Mouse (Mus musculus): Measurements from ENCODE around the gene Xrcc4. TPM values are rescaled to one million over a fixed set of nuclear protein-coding genes. Genes with fewer than 3 reads are reported as not detected.

Xrcc4 gene
- total RNA-seq, 1 experiment = 11.5 TPM

DNA sequence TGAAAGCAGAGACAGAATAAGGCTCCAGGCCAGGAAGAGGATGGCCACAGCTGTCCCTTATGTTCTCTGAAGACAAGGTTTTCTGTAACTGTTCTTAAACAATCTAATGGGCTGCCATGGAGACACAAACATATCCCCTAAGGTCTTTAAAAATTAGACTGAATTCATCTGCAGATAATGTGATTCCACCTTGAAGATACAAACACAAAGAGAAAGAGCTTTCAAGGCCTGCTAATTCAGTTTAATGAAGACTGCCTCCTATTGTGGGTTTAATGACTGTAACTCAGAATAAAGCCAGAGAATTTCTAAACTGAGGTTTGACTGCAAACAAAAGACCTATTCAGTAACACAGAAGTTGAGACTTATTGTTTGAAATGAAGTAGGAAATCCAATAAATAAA, 91.9 kb downstream of the Xrcc4 start:
- in situ Hi-C loops (cut with MboI; ENCODE audit: low sequenced_read_pairs in 2 of 2, unreplicated experiment in 2 of 2) = no loop called here
- no peaks in the 10 kb centered on the region for H3K36me3 ChIP-seq (ENCODE audit: control insufficient read depth, insufficient read depth, low read length, poor library complexity, severe bottlenecking)
- no peaks in the 10 kb centered on the region for H3K4me1 ChIP-seq (ENCODE audit: control insufficient read depth in 2 of 2, insufficient read depth in 2 of 2, low read length in 2 of 2, poor library complexity in 1 of 2)
- no peak overlapping the region for H3K4me3 ChIP-seq (ENCODE audit: insufficient read depth in 1 of 2, low read depth in 1 of 2, low read length in 2 of 2, poor library complexity in 1 of 2, severe bottlenecking in 1 of 2)
- no peaks in the 10 kb centered on the region for H3K9me3 ChIP-seq (ENCODE audit: control insufficient read depth, insufficient read depth, low read depth, low read length)
- DNase-seq (ENCODE audit: low read depth, low spot score) = no peak
- H3K27ac ChIP-seq (ENCODE audit: insufficient read depth, low read depth, low read length, poor library complexity, severe bottlenecking) = no peak overlapping the region
- TF ChIP-seq MAFK (IDR thresholded peaks at IDR 0.05; ENCODE audit: insufficient read depth, low read depth, low read length) (no peak), HCFC1 (IDR thresholded peaks at IDR 0.05; ENCODE audit: borderline replicate concordance, insufficient read depth, low read length) (no peak), ZC3H11A (IDR thresholded peaks at IDR 0.05; ENCODE audit: borderline replicate concordance, low read depth, low read length) (no peak), ZNF384 (IDR thresholded peaks at IDR 0.05; ENCODE audit: low read depth, low read length) (no peak), CHD2 (IDR thresholded peaks at IDR 0.05; ENCODE audit: low read depth, low read length) (no peak)
- H3K9ac ChIP-seq (ENCODE audit: insufficient read depth, low read depth, low read length, poor library complexity, severe bottlenecking) = no peak overlapping the region

GRCm38 (mm10) chr13:89986087-89986486, 103.3 kb downstream of the Xrcc4 start:
- in situ Hi-C loops (cut with MboI; ENCODE audit: low sequenced_read_pairs in 2 of 2, unreplicated experiment in 2 of 2) = no loop called here
- H3K9ac ChIP-seq (ENCODE audit: insufficient read depth, low read depth, low read length, poor library complexity, severe bottlenecking) = no peak overlapping the region
- DNase-seq (ENCODE audit: low read depth, low spot score) = no peak

GRCm38 (mm10) chr13:89970940-89971339, 118.5 kb downstream of the Xrcc4 start:
- no peak for TF ChIP-seq ZC3H11A (IDR thresholded peaks at IDR 0.05; ENCODE audit: borderline replicate concordance, low read depth, low read length)
- TF ChIP-seq ZNF384 (IDR thresholded peaks at IDR 0.05; ENCODE audit: low read depth, low read length) = no peak
- TF ChIP-seq HCFC1 (IDR thresholded peaks at IDR 0.05; ENCODE audit: borderline replicate concordance, insufficient read depth, low read length) = no peak
- no peak for TF ChIP-seq MAFK (IDR thresholded peaks at IDR 0.05; ENCODE audit: insufficient read depth, low read depth, low read length)
- TF ChIP-seq CHD2 (IDR thresholded peaks at IDR 0.05; ENCODE audit: low read depth, low read length) = no peak
- H3K9ac ChIP-seq (ENCODE audit: insufficient read depth, low read depth, low read length, poor library complexity, severe bottlenecking) = no peak overlapping the region
- peaks cover 9% of the 10 kb centered on the region; the same call in 1 of the 2 replicates for H3K9me3 ChIP-seq (ENCODE audit: control insufficient read depth, insufficient read depth, low read depth, low read length)
- no peaks in the 10 kb centered on the region for H3K4me1 ChIP-seq (ENCODE audit: control insufficient read depth in 2 of 2, insufficient read depth in 2 of 2, low read length in 2 of 2, poor library complexity in 1 of 2)
- no peak overlapping the region for H3K27ac ChIP-seq (ENCODE audit: insufficient read depth, low read depth, low read length, poor library complexity, severe bottlenecking)
- H3K36me3 ChIP-seq (ENCODE audit: control insufficient read depth, insufficient read depth, low read length, poor library complexity, severe bottlenecking) = no peaks in the 10 kb centered on the region
- H3K4me3 ChIP-seq (ENCODE audit: insufficient read depth in 1 of 2, low read depth in 1 of 2, low read length in 2 of 2, poor library complexity in 1 of 2, severe bottlenecking in 1 of 2) = no peak overlapping the region
- in situ Hi-C loops (cut with MboI; ENCODE audit: low sequenced_read_pairs in 2 of 2, unreplicated experiment in 2 of 2) = no loop called here
- DNase-seq (ENCODE audit: low read depth, low spot score) = no peak

More at GRCm38 (mm10) chr13:89986087-89986486, 103.3 kb downstream of the Xrcc4 start:
- no peaks in the 10 kb centered on the region; the same call in 1 of the 2 replicates for H3K36me3 ChIP-seq (ENCODE audit: control insufficient read depth, insufficient read depth, low read length, poor library complexity, severe bottlenecking)
- H3K9me3 ChIP-seq (ENCODE audit: control insufficient read depth, insufficient read depth, low read depth, low read length) = no peaks in the 10 kb centered on the region
- no peaks in the 10 kb centered on the region for H3K4me1 ChIP-seq (ENCODE audit: control insufficient read depth in 2 of 2, insufficient read depth in 2 of 2, low read length in 2 of 2, poor library complexity in 1 of 2)
- TF ChIP-seq HCFC1 (IDR thresholded peaks at IDR 0.05; ENCODE audit: borderline replicate concordance, insufficient read depth, low read length) = no peak
- no peak for TF ChIP-seq MAFK (IDR thresholded peaks at IDR 0.05; ENCODE audit: insufficient read depth, low read depth, low read length)
- TF ChIP-seq ZNF384 (IDR thresholded peaks at IDR 0.05; ENCODE audit: low read depth, low read length) = no peak
- TF ChIP-seq ZC3H11A (IDR thresholded peaks at IDR 0.05; ENCODE audit: borderline replicate concordance, low read depth, low read length) = no peak
- TF ChIP-seq CHD2 (IDR thresholded peaks at IDR 0.05; ENCODE audit: low read depth, low read length) = no peak
- no peak overlapping the region for H3K27ac ChIP-seq (ENCODE audit: insufficient read depth, low read depth, low read length, poor library complexity, severe bottlenecking)
- H3K4me3 ChIP-seq (ENCODE audit: insufficient read depth in 1 of 2, low read depth in 1 of 2, low read length in 2 of 2, poor library complexity in 1 of 2, severe bottlenecking in 1 of 2) = no peak overlapping the region

- no peaks in the 10 kb centered on the region for H3K36me3 ChIP-seq (ENCODE audit: control insufficient read depth, insufficient read depth, low read length, poor library complexity, severe bottlenecking)
- H3K4me1 ChIP-seq (ENCODE audit: control insufficient read depth in 2 of 2, insufficient read depth in 2 of 2, low read length in 2 of 2, poor library complexity in 1 of 2) = no peaks in the 10 kb centered on the region
- H3K9me3 ChIP-seq (ENCODE audit: control insufficient read depth, insufficient read depth, low read depth, low read length) = peaks cover 9% of the 10 kb centered on the region; the same call in 1 of the 2 replicates
- H3K9ac ChIP-seq (ENCODE audit: insufficient read depth, low read depth, low read length, poor library complexity, severe bottlenecking) = no peak overlapping the region
- no peak overlapping the region for H3K4me3 ChIP-seq (ENCODE audit: insufficient read depth in 1 of 2, low read depth in 1 of 2, low read length in 2 of 2, poor library complexity in 1 of 2, severe bottlenecking in 1 of 2)
- H3K27ac ChIP-seq (ENCODE audit: insufficient read depth, low read depth, low read length, poor library complexity, severe bottlenecking) = no peak overlapping the region
- DNase-seq (ENCODE audit: low read depth, low spot score) = no peak
- in situ Hi-C loops (cut with MboI; ENCODE audit: low sequenced_read_pairs in 2 of 2, unreplicated experiment in 2 of 2) = no loop called here
- TF ChIP-seq CHD2 (IDR thresholded peaks at IDR 0.05; ENCODE audit: low read depth, low read length) (no peak), ZNF384 (IDR thresholded peaks at IDR 0.05; ENCODE audit: low read depth, low read length) (no peak), HCFC1 (IDR thresholded peaks at IDR 0.05; ENCODE audit: borderline replicate concordance, insufficient read depth, low read length) (no peak), MAFK (IDR thresholded peaks at IDR 0.05; ENCODE audit: insufficient read depth, low read depth, low read length) (no peak), ZC3H11A (IDR thresholded peaks at IDR 0.05; ENCODE audit: borderline replicate concordance, low read depth, low read length) (no peak)
These were observed 120.7 kb downstream of the Xrcc4 start for GRCm38 (mm10) chr13:89968671-89969070.

- no peak overlapping the region for H3K27ac ChIP-seq (ENCODE audit: insufficient read depth, low read depth, low read length, poor library complexity, severe bottlenecking)
- no peaks in the 10 kb centered on the region for H3K36me3 ChIP-seq (ENCODE audit: control insufficient read depth, insufficient read depth, low read length, poor library complexity, severe bottlenecking)
- no peaks in the 10 kb centered on the region for H3K4me1 ChIP-seq (ENCODE audit: control insufficient read depth in 2 of 2, insufficient read depth in 2 of 2, low read length in 2 of 2, poor library complexity in 1 of 2)
- TF ChIP-seq HCFC1 (IDR thresholded peaks at IDR 0.05; ENCODE audit: borderline replicate concordance, insufficient read depth, low read length) = no peak
- TF ChIP-seq MAFK (IDR thresholded peaks at IDR 0.05; ENCODE audit: insufficient read depth, low read depth, low read length) = no peak
- TF ChIP-seq ZNF384 (IDR thresholded peaks at IDR 0.05; ENCODE audit: low read depth, low read length) = no peak
- TF ChIP-seq CHD2 (IDR thresholded peaks at IDR 0.05; ENCODE audit: low read depth, low read length) = no peak
- TF ChIP-seq ZC3H11A (IDR thresholded peaks at IDR 0.05; ENCODE audit: borderline replicate concordance, low read depth, low read length) = no peak
- in situ Hi-C loops (cut with MboI; ENCODE audit: low sequenced_read_pairs in 2 of 2, unreplicated experiment in 2 of 2) = no loop called here
- no peak for DNase-seq (ENCODE audit: low read depth, low spot score)
- no peak overlapping the region for H3K9ac ChIP-seq (ENCODE audit: insufficient read depth, low read depth, low read length, poor library complexity, severe bottlenecking)
- H3K9me3 ChIP-seq (ENCODE audit: control insufficient read depth, insufficient read depth, low read depth, low read length) = no peaks in the 10 kb centered on the region
- H3K4me3 ChIP-seq (ENCODE audit: insufficient read depth in 1 of 2, low read depth in 1 of 2, low read length in 2 of 2, poor library complexity in 1 of 2, severe bottlenecking in 1 of 2) = no peak overlapping the region
These were observed 145.1 kb downstream of the Xrcc4 start for GRCm38 (mm10) chr13:89944354-89944753.

Measured in ES-E14 (cell line).